17 mouse cellular contexts compared by ENCODE assay signal in genomic region chr11:99265796-99266195, GRCm38 (mm10). TPM values are rescaled to one million over a fixed set of nuclear protein-coding genes. Genes with fewer than 3 reads are reported as not detected.
DNase-seq lines count a peak whose midpoint lies in the region; ATAC-seq and TF ChIP-seq lines count a peak whose summit lies in the region.
"Had no signal": no experiment of that assay in that cellular context is flagged by ENCODE, and none has a peak within 500 bp of the region (broad histone marks: within the 10 kb centered on the region; RNA-seq: fewer than 3 reads in every experiment).

No protein-coding gene starts in this region.

- H3K27me3 ChIP-seq in heart, embryonic 10.5 days (ENCODE audit: insufficient read depth, poor library complexity, severe bottlenecking): no peaks in the 10 kb centered on the region
- H3K27me3 ChIP-seq in neural tube, embryonic 13.5 days: no peaks in the 10 kb centered on the region
- no peaks in the 10 kb centered on the region for H3K27me3 ChIP-seq in kidney, adult 2 months (replicated peaks; ENCODE audit: control insufficient read depth, insufficient read depth, low read length)
- H3K27me3 ChIP-seq in midbrain, embryonic 11.5 days (ENCODE audit: control insufficient read depth, insufficient read depth, low read length): no peaks in the 10 kb centered on the region
- H3K27me3 ChIP-seq: embryonic facial prominence, embryonic 13.5 days; limb, embryonic 12.5 days had no signal

- H3K4me3 ChIP-seq in heart, embryonic 10.5 days: no peak overlapping the region
- H3K4me3 ChIP-seq in neural tube, embryonic 13.5 days: no peak overlapping the region
- no peak overlapping the region for H3K4me3 ChIP-seq in kidney, adult 2 months (ENCODE audit: insufficient read depth, low read depth, low read length)
- H3K4me3 ChIP-seq in midbrain, embryonic 11.5 days (ENCODE audit: low read depth, low read length): no peak overlapping the region
- H3K4me3 ChIP-seq: embryonic facial prominence, embryonic 13.5 days; limb, embryonic 12.5 days had no signal

- no peak for TF ChIP-seq CTCF in kidney, adult 2 months (conservative IDR thresholded peaks at IDR 0.05; ENCODE audit: insufficient read depth, insufficient read length, low read depth, low read length)

- no peak overlapping the region for H3K27ac ChIP-seq in heart, embryonic 10.5 days
- no peak overlapping the region for H3K27ac ChIP-seq in neural tube, embryonic 13.5 days (replicated peaks)
- H3K27ac ChIP-seq in kidney, adult 2 months (ENCODE audit: insufficient read depth, low read depth, low read length): peak overlapping the region; percentile 65; the same call in 1 of the 2 replicates
- no peak overlapping the region for H3K27ac ChIP-seq in midbrain, embryonic 11.5 days (ENCODE audit: low read depth, low read length)
- H3K27ac ChIP-seq: embryonic facial prominence, embryonic 13.5 days; limb, embryonic 12.5 days had no signal

- no peaks in the 10 kb centered on the region for H3K9me3 ChIP-seq in heart, embryonic 10.5 days
- H3K9me3 ChIP-seq in neural tube, embryonic 13.5 days: no peaks in the 10 kb centered on the region
- no peaks in the 10 kb centered on the region for H3K9me3 ChIP-seq in midbrain, embryonic 11.5 days (ENCODE audit: control insufficient read depth, low read length)
- H3K9me3 ChIP-seq: embryonic facial prominence, embryonic 13.5 days; limb, embryonic 12.5 days had no signal

- no peak overlapping the region; the same call in 1 of the 2 replicates for H3K9ac ChIP-seq in neural tube, embryonic 13.5 days
- no peak overlapping the region for H3K9ac ChIP-seq in midbrain, embryonic 11.5 days (ENCODE audit: low read length)
- H3K9ac ChIP-seq: embryonic facial prominence, embryonic 13.5 days; limb, embryonic 12.5 days had no signal

- peak overlapping the region; percentile 13; the same call in 1 of the 2 replicates for H3K4me2 ChIP-seq in neural tube, embryonic 13.5 days
- no peak overlapping the region for H3K4me2 ChIP-seq in midbrain, embryonic 11.5 days
- H3K4me2 ChIP-seq: embryonic facial prominence, embryonic 13.5 days; limb, embryonic 12.5 days had no signal

- DNase-seq in heart, adult 11 months: peak; percentile 90
- no peak for DNase-seq in heart, embryonic 10.5 days (ENCODE audit: low spot score)
- DNase-seq in neural tube, embryonic 10.5 days (ENCODE audit: extremely low spot score, low spot score): no peak
- DNase-seq in kidney, adult 2 months: peak; percentile 68
- DNase-seq in yolk sac, embryonic 10.5 days (ENCODE audit: low spot score): peak; percentile 4
- no peak for DNase-seq in midbrain, embryonic 11.5 days (ENCODE audit: low spot score, missing footprints)
- DNase-seq: gastrocnemius, postnatal 36 days had no signal

- H3K4me1 ChIP-seq in heart, embryonic 10.5 days: no peaks in the 10 kb centered on the region
- H3K4me1 ChIP-seq in neural tube, embryonic 13.5 days (replicated peaks): peaks cover 7% of the 10 kb centered on the region; the same call in 1 of the 2 replicates
- no peaks in the 10 kb centered on the region for H3K4me1 ChIP-seq in kidney, adult 2 months (ENCODE audit: control insufficient read depth, insufficient read depth, low read length)
- H3K4me1 ChIP-seq in midbrain, embryonic 11.5 days (ENCODE audit: control insufficient read depth, insufficient read depth, low read length): no peaks in the 10 kb centered on the region
- H3K4me1 ChIP-seq: embryonic facial prominence, embryonic 13.5 days had no signal

- H3K36me3 ChIP-seq in heart, embryonic 10.5 days: no peaks in the 10 kb centered on the region
- H3K36me3 ChIP-seq in neural tube, embryonic 13.5 days: no peaks in the 10 kb centered on the region
- no peaks in the 10 kb centered on the region for H3K36me3 ChIP-seq in kidney, adult 2 months (ENCODE audit: control insufficient read depth, insufficient read depth, low read length)
- no peaks in the 10 kb centered on the region for H3K36me3 ChIP-seq in midbrain, embryonic 11.5 days (ENCODE audit: control insufficient read depth, insufficient read depth, low read length)
- H3K36me3 ChIP-seq: embryonic facial prominence, embryonic 13.5 days; limb, embryonic 12.5 days had no signal

- WGBS in heart, embryonic 10.5 days: 54% methylated on average over 9 of the region's 9 CpGs
- WGBS in neural tube, embryonic 13.5 days: 16% methylated on average over 9 of the region's 9 CpGs
- WGBS in kidney, adult 2 months: 41% methylated on average over 9 of the region's 9 CpGs
- WGBS in midbrain, embryonic 11.5 days: 40% methylated on average over 9 of the region's 9 CpGs

- no peak for TF ChIP-seq POLR2A in kidney, adult 2 months (IDR thresholded peaks at IDR 0.05; ENCODE audit: low read depth, low read length)

- ATAC-seq in neural tube, embryonic 13.5 days (ENCODE audit: low read depth): no peak
- ATAC-seq in monocyte, adult 5-6 weeks (replicated peaks; ENCODE audit: insufficient number of reproducible peaks, low FRiP score, low TSS enrichment, poor library complexity, severe bottlenecking): no peak
- no peak for ATAC-seq in midbrain, embryonic 11.5 days (ENCODE audit: low FRiP score)
- ATAC-seq: CD4-positive, CD25-positive, alpha-beta regulatory T cell, adult 4 months; forebrain, embryonic 14.5 days had no signal

RNA-seq across cellular contexts. Expression of gene Krt24, which starts 19.3 kb away (rescaled TPM):
- not detected in 2 replicates for polyA plus RNA-seq in heart, embryonic 10.5 days (2016; fragmentation: Nextera tagmentation; extraction: Ambion mirVana)
- 0.17 and 0.63 TPM in 2 replicates for polyA plus RNA-seq in neural tube, embryonic 13.5 days (2015; fragmentation: Nextera tagmentation; extraction: Ambion mirVana)
- not detected in 2 replicates for polyA plus RNA-seq in kidney, adult 2 months (2012; rRNA removed)
- total RNA-seq in monocyte, adult 5-6 weeks (2017): not detected in 3 replicates
- not detected in 2 replicates for polyA plus RNA-seq in midbrain, embryonic 11.5 days (2014; fragmentation: Nextera tagmentation; extraction: Ambion mirVana)
- total RNA-seq: gastrocnemius, postnatal 36 days; megakaryocyte progenitor cell, adult 5-6 weeks had no signal
- polyA plus RNA-seq: CD4-positive, CD25-positive, alpha-beta regulatory T cell, adult 4 months; forebrain, embryonic 14.5 days; large intestine, adult 2 months; neural tube, embryonic 11.5 days; small intestine, adult 2 months had no signal

RNA-seq across cellular contexts. Expression of gene Krt222, which starts 21.9 kb away (rescaled TPM):
- 0.68 and 1.6 TPM in 2 replicates for polyA plus RNA-seq in heart, embryonic 10.5 days (2016; fragmentation: Nextera tagmentation; extraction: Ambion mirVana)
- 4.2 and 5.9 TPM in 2 replicates for polyA plus RNA-seq in neural tube, embryonic 13.5 days (2015; fragmentation: Nextera tagmentation; extraction: Ambion mirVana)
- polyA plus RNA-seq in kidney, adult 2 months (2012; rRNA removed): 0.42 and 0.47 TPM in 2 replicates
- 0.64 to 3.8 TPM (median 1.7 TPM) in 3 replicates for total RNA-seq in monocyte, adult 5-6 weeks (2017)
- polyA plus RNA-seq in midbrain, embryonic 11.5 days (2014; fragmentation: Nextera tagmentation; extraction: Ambion mirVana): 0.40 and 0.68 TPM in 2 replicates
- total RNA-seq: megakaryocyte progenitor cell, adult 5-6 weeks had no signal

RNA-seq across cellular contexts. Expression of gene Smarce1, which starts 35.0 kb away (rescaled TPM):
- polyA plus RNA-seq in heart, embryonic 10.5 days (2016; fragmentation: Nextera tagmentation; extraction: Ambion mirVana): 191 and 259 TPM in 2 replicates
- polyA plus RNA-seq in neural tube, embryonic 13.5 days (2015; fragmentation: Nextera tagmentation; extraction: Ambion mirVana): 319 and 376 TPM in 2 replicates
- 16.6 and 18.6 TPM in 2 replicates for polyA plus RNA-seq in kidney, adult 2 months (2012; rRNA removed)
- total RNA-seq in monocyte, adult 5-6 weeks (2017): 270 to 349 TPM (median 329 TPM) in 3 replicates
- 184 and 194 TPM in 2 replicates for polyA plus RNA-seq in midbrain, embryonic 11.5 days (2014; fragmentation: Nextera tagmentation; extraction: Ambion mirVana)

RNA-seq across cellular contexts. Expression of gene Krt25, which starts 57.0 kb away (rescaled TPM):
- not detected in 2 replicates for polyA plus RNA-seq in heart, embryonic 10.5 days (2016; fragmentation: Nextera tagmentation; extraction: Ambion mirVana)
- polyA plus RNA-seq in neural tube, embryonic 13.5 days (2015; fragmentation: Nextera tagmentation; extraction: Ambion mirVana): 0.19 and 0.22 TPM in 2 replicates
- polyA plus RNA-seq in kidney, adult 2 months (2012; rRNA removed): 0.03 TPM in 1 of 2 replicates, not detected in the other
- not detected in 3 replicates for total RNA-seq in monocyte, adult 5-6 weeks (2017)
- not detected in 2 replicates for polyA plus RNA-seq in midbrain, embryonic 11.5 days (2014; fragmentation: Nextera tagmentation; extraction: Ambion mirVana)
- total RNA-seq: gastrocnemius, postnatal 36 days; megakaryocyte progenitor cell, adult 5-6 weeks had no signal
- polyA plus RNA-seq: CD4-positive, CD25-positive, alpha-beta regulatory T cell, adult 4 months; large intestine, adult 2 months; limb, embryonic 12.5 days; small intestine, adult 2 months had no signal

Comparison
In these comparisons a context has a peak if more than half of its experiments do, and no peak if none do; other contexts are left out.
1. DNase-seq: peak in heart, adult 11 months (single experiment), kidney, adult 2 months (single experiment) and yolk sac, embryonic 10.5 days (single experiment); none in heart, embryonic 10.5 days (single experiment), neural tube, embryonic 10.5 days (single experiment) and midbrain, embryonic 11.5 days (single experiment).